Mouse (Mus musculus): ENCODE data around the gene Tmem268.

DNA sequence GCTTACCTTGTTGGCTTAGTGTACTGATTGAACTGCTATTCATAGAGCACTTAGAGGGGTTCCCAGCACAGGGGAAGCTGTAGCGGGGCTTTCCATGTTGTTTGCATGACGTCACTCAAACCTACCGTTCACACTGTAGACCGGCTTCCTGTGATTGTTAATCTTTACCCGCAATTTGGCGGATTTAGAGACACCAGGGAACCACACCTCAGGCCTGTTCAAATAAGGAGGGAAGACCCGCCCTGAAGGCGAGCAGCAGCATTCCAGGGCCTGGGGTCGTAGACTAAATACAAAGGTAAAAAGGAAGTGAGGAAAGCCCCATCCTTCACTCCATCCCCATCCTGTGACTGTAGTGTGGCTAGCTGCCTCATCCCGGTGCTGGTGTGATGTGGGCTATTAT lies 36.7 kb downstream of the Tmem268 start:
- TF ChIP-seq CTCF (IDR thresholded peaks at IDR 0.05; ENCODE audit: borderline replicate concordance, insufficient read depth, low read depth, low read length) (no peak), POLR2A (IDR thresholded peaks at IDR 0.05; ENCODE audit: borderline replicate concordance, insufficient read depth, low read length) (no peak)

Measured in cerebellum, adult 2 months (tissue).